Mouse (Mus musculus): Measurements from ENCODE around the gene Lingo2.
"Not testable (repeated sequence)": the region's sequence is repeated elsewhere in the genome, so short reads cannot be mapped to it uniquely, and the experiment has no call there.

Lingo2 gene

DNA sequence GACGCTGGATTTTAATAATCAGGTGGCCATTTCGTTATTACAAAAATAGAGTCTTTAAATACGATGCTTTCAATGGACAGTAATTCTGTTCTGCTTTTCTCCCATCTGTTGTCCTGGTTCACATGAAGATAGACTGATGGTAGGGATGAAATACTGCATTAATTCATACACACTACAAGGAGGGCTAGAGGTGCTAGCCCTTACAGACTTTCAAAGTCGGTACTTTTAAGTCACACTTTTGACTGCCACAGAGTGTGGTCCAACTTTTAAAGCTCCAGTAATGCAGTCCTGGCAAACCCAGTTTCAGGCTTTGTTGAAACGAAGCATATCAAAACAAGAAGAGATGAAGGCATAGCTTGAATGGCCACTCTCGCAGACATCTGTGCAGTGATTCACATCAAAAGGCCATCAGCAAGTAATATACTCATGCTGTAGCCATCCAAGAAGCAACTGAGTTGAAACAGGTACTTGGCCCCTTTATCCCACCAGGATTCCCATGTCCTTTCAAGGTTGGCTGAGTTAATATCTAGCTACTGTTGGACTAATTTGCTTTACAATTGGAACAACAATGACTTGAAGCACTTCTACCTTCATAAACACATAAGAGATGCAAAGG is 872.5 kb downstream of the Lingo2 start:
- DNase-seq: no peak

DNA sequence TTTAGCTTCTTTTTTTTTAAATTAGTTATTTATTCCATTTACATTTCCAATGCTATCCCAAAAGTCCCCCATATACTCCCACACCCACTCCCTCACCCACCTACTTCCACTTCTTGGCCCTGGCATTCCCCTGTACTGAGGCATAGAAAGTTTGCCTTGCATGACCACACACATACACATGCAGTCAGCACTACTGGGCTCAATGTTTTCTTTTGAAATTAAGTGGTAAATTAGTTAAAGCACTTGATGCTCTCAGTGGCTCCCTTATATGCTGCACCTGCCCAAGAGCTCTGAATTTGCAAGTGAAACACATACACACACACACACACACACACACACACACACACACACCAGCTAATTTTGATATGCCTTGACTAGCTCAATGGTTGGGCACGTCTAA is 886.8 kb downstream of the Lingo2 start:
- DNase-seq: not testable (repeated sequence)

DNA sequence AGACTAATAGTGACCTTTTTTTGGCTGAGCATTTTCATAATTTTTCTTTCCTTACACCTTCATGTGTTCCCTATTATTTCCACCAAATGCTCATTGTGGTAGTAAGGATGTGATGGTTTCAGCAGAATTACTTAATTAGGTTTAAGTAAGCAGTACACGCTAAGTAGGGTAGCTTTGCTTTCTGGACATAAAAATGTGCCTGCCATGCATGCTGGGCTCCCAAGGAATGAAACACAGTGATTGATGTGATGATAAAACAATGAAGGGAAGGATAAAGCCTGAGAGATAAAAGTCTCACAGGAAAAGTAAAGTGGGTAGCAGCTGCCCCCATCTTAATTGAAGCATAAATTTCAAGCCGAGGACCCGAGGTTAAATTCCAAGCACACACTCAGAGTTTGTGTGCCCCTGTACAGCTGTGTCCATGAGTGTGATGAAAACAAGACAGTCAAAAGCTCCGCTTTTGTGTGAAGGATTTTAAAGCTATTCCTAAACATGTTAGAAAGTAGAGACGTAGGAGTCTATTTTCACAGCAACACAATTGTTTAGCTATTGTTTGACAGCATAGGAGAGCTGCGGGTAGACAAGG is 898.7 kb downstream of the Lingo2 start:
- no peak for DNase-seq

DNA sequence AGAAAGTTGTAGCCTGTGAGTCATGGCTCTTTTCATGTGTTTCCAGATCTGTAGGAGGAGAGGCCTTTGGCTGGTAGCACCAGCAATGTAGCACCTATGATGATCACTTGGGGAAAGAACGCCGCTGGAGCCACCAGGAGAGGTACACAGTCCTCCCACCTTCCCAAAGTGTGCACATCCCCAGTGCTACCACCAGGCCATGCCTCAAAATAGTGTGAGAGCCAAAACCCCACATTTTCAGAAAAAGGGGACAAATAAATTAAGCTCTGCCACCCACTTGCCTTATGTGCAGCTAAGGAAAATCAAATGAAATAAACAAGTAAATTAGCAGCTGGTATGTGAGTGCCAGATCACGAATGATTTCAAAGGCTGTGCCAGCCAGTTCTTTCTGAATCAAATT is 911.2 kb downstream of the Lingo2 start:
- DNase-seq: no peak

DNA sequence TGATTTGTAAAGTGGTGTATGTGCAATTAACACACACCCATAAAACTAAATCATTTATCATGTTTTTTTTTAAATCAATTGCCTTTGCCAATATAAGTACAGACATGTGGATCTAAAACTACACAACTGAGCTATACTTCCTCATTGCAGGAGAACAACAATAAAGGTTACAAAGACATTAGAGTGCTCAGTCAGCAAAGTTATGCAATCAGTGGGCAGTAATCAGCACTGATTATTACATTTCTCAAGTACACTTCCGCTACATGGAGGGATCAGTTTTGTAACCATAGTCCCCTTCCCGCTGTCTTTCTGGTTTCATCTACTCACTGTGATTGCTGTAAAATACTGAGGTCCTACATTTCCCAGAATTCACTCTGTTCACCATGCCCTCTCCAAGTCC is 912.8 kb downstream of the Lingo2 start:
- DNase-seq: no peak

DNA sequence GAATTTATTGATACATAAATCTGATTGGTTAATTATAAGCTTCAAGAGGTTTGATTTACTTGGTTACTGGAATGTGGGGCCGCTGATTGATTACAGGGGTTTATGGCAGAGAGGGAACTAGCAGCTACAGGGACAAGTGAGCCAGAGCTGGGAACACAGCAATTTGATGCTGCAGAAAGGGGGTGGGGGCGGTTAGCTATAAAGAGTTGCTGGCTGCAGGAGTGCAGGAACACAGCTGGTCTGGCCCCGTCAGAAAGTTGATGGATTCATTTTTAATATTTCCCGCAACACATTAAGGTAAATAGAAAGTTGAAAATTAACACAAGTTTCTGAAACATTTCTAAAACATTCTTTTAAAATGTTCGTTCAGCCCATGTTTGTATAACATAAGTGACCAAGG is 919.5 kb downstream of the Lingo2 start:
- DNase-seq: no peak

DNA sequence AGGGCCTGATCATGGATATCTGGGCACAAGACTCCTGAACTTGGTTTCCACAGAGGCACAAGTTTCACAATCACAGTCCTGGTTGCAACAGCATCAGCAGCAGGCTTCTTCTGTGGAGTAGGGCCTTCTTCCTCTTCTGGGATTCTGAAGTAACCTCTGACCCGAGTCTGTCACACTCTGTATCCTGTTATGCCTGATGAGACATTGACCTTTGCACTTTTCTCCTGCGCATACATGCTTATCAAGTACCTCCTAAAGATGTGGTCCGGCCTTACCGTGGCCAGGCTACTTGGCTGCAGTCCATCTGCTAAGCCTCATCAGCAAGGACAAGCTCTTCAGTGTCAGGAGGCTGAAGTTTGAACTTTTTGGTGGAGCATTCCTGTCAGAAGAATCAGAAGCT is 937.4 kb downstream of the Lingo2 start:
- no peak for DNase-seq

DNA sequence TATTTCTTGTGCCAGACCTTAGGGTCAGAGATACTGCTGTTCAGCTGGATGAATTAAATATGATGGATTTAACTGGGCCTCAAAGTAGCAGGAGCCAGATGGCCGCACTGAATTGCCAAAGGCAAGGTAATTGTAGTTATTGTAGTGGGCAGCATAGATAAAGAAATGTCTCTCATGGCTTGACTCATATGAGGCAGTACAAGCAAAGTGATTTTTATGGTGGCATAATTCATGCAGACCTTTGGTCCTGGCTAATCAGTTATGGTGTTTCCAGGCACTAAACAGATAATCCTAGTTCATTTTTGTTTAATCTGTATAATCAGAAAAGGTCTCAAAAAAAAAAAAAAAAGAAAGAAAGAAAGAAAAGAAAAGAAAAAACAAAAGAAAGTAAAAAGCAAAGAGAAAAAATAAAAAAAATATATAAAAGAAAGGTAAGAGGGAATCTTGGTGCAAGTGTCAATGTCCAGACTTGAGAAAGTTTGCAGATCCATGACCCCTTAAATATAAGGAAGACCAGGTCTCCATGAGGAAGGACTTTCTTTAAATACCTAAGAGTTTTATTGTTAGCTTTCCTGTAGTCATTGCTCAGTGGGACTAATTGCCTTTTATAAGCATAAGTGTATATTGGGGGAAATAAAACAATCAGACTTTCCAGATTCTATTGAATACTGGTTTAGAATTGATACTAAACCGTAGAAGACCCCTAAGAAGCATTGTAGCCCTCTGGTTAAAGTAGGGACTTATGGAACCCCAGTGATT is 959.4 kb downstream of the Lingo2 start:
- no peak for DNase-seq

DNA sequence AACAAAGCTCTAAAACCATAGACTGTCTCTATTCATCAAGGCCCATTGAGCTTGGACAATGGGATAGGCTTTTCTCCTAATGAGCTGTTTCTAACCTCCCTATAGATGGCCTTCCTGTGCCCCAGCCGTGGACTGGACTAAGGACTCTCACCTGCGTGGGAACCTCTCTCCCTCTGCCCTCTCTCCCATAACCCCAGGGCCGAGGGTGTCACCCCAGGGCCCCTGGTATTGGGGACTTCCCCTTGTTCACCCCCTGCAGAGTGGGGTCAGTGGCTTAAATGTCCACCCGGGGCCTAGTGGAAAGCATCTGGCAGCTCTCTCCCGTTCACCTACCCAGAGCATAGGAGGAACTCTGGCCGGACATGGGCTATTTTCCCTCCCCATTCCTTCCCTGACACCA is 965.5 kb downstream of the Lingo2 start:
- DNase-seq: no peak

DNA sequence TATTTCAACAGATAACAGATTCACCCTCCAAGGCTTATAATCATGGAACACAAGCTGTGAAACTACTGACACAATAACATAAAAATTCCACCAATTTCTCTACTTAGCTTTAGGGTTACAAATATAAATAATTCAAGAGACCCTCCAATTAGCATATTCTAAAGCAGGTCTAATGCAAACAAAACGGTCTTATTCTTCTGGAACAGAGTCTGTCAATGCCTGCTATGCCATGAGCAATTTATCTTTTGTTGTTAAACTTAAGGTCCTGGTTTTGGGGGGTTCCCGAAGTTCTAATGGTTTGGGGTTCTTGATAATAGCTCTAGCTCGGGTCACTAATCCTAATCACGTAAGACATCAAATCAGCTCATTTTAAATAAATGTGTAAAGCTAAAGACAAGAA is 988.0 kb downstream of the Lingo2 start:
- no peak for DNase-seq

DNA sequence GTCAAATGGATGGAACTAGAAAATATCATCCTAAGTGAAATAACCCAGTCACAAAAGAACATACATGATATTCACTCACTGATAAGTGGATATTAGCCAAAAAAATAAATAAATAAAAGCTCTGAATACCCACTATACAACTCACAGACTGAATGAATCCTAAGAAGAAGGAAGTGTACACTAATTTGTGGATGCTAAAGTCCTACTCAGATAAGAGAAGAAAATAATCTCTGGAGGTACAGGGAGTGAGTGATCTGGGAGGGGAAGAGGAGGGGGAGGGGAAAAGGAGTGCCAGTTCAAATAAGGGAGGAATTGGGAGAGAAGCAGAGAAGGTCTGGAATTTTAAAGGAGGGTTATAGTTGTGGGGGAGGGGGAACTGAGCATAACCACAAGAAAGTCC is 999.7 kb downstream of the Lingo2 start:
- DNase-seq: no peak

DNA sequence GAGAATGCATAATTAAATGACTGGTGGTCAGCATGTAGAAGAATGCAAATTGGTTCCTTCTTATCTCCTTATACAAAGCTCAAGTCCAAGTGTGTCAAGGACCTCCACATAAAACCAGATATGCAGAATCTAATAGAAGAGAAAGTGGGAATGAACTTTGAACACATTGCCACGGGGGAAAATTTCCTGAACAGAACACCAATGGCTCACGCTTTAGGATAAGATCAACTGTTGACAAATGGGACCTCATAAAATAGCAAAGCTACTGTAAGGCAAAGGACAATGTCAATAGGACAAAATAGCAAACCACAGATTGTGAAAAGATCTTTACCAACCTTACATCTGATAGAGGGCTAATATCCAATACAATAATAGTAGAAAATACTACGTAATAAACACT is 1000.3 kb downstream of the Lingo2 start:
- no peak for DNase-seq

DNA sequence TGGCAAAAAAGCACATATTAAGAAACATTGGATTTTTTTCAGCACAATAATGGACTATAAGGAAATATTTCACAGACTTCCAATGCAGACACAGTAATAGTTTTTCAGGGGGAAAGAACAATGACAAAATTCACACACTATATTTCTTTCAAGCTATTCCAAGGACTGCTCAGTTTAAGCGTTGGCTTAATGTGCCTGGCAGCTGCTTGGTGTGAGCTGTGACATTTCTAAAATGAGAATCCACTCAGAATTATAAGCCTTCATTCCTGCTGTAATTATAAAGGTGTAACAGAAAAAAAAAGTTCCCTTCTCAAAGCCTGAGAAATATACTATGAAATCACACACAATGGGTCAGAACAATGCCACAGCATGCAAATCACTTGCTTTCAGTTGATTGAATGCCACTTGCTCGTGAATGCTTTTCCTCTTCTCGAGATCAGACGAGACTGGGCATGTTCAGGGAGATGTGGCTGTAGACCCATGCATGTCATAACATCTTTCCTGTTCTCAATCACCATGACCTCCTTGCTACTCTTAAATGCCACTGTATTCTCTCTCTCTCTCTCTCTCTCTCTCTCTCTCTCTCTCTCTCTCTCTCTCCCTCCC is 1017.4 kb downstream of the Lingo2 start:
- no peak for DNase-seq

DNA sequence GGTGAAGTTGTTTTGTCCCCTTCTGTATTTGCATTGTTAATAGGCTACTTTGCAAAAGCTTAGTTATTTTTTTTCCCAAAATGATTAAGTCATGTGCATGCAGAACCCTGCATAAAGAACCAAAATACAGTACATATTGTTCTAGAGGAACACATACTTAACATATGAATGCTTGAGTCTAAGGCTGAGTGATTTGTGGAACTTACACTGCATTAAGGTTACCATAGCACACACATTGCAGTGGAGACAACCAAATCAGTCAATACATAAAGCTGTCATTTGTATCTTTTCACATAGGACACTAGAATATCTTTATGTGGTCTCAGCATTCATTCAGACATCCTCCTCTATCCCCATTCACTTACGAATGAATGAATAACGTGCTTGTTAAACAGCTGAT is 1023.8 kb downstream of the Lingo2 start:
- DNase-seq: no peak

DNA sequence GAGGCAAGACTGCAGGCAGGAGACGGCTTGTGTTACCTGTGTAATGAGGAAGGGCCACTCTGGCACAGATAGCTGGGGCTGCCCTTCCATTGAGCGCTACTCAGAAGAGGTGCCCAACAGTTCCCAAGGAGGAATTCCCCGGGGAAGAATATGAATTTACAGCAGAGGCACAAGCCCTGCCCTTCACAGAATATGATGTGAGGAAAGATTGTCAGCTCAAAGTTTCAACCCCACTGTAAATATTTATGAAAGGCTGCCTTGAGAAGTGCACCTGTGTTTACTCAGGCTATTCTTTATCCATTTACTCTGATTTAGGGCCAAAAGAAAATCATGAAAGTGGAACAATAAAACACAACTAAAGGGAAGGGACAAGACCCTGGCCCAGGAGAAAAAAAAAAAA is 1034.1 kb downstream of the Lingo2 start:
- DNase-seq: no peak

DNA sequence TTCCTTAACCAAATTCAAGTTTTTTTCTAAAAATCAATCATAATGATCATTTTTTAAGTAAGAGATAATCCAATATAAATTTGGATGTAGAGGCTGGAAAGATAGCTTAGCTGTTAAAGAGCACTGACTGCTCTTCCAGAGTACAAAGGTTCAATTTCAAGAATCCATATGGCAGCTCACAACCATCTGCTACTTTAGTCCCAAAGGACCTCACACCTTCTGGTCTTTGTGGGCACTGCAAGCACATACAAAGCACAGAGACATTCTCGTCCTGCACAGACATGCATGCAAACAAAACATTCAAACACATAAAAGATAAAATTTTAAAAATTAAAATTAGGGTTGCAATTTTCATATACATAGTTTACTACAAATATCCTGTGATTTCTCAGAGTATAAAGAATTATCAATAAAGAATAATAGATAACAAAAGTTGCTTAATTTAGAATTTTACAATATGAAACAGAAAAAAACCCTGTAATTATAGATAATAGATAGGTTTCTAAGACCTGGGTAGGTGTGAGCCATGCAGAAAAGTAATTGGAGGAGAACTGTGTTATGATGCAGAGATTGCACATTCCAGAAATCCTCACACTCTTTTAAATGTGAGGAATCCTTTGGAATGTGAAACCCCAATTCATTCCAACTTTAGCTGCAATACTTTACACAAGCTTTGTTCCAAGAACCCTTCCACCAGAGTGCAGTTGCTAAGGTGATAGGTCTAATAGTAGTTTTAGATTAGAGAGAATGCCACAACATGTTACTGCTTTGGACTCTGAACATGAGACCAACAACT is 1053.6 kb downstream of the Lingo2 start:
- DNase-seq: no peak

DNA sequence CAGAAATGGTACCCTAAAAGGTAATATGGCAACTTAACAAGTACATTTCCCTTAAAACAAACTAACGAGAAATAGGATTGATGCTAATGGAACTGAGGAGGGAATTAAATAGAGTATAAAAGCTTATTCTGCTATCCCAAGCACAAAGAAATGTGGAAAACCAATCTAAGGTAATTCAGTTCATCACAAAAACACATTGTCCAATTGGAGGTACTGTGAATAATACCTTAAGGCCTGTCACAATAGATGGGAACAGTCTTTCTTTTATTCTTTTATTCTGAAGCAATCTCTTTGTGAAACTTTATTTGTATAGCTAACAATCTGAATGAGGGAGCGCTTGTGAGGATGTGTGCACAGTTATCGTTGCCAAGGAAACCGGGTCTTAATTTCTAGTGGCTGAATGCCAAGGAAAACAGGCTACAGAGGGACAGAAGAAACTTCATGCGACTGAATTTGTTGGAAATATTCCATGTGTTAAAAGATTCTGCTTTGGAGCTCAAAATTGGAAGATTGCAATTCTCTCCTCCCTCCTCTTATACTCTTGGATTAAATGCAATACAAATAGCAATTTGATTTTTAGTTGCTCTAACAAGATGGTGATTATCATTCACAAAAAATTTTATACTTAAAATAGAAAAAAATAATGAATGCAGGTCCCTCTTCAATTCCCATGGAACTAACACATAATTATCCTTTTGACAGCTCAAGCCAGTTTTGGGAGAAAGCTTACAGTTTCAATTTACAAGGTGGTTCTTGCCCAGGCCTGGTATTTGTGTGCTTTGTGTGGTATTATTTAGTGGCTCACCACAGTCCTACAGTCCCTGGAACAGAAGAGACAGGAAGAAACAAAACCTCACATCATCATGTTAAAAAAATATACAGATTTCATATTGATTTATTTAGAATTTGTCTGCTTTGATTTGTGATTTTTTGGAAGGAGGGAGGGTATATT is 1065.7 kb downstream of the Lingo2 start:
- DNase-seq: no peak

DNA sequence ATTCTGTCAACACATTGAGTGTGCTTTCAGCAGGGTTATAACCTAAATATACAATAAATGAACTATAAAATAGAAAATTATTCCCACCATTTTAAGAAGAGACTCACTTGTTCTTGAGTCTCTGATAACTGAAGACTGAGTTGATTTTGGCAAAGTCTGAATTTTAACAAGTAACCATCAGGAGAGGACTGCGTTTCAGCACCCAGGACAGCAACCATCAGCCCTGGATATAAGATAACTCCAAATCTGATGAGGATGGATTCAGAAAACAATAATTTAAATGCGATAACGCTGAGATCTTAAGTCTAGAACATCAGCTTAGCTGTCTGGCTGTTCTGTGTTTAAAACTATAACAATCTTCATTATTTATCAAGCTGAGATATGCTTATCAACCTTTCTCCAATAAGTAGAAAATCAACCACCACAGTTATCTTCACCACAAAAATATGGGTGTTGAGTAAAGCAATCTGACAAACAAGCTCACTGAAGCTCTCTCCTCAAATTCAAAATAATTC is 1066.5 kb downstream of the Lingo2 start:
- DNase-seq: no peak

DNA sequence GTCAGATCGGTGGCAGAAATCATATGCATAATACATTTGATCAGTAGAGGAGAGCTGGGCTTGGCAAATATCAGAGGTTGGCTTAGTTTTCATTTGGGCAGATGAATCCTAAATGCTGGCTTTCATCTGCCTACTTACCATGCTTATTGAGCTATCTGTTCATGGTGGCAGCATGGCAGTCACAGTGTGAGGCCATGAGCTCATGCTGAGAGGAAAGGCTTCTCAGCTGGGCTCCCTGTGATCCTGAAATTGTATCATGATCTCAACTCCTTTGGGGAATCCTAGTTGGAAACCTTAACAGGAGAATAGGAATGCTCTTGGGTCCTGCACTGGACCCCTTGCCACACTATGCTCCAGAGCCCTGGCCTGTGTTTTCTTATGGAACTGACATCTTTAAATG is 1105.0 kb downstream of the Lingo2 start:
- no peak for DNase-seq

DNA sequence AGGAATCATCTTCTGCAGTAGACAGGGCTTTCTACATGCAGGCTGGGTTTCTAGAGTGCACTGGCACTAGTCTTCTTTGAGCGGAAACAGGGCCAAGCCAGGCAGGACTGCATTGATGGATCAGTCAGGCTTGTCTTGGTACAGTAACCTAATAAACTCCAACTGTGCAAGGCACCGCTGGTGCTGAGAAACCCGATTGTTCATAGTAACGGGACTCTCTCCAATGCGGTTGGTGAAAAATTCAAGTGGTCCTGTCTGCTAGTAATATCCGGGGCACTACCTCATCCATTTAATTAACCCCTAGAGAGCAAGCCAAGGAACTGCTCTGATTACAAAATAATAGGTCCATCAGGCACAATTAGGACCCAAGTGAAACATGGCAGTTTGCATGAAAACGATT is 1106.4 kb downstream of the Lingo2 start:
- no peak for DNase-seq

DNA sequence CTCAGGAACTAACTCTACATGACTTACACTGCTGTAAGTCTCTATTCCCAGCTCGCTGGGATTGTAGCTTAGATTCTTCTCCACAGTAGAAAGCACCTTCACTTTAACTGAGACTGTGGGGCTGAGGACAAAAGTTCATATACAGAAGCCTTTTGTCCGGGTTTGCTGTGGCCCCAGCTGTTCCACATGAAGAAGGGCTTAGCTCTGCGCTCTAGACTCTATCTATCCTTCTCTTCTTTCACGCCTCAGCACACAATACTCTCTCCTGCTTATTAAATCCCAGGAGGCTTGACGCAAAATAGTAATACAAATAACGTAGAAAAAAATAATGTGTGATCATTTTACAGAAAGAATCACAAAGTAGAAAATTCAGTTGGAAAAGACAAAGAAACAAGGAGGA is 1107.0 kb downstream of the Lingo2 start:
- DNase-seq: no peak

DNA sequence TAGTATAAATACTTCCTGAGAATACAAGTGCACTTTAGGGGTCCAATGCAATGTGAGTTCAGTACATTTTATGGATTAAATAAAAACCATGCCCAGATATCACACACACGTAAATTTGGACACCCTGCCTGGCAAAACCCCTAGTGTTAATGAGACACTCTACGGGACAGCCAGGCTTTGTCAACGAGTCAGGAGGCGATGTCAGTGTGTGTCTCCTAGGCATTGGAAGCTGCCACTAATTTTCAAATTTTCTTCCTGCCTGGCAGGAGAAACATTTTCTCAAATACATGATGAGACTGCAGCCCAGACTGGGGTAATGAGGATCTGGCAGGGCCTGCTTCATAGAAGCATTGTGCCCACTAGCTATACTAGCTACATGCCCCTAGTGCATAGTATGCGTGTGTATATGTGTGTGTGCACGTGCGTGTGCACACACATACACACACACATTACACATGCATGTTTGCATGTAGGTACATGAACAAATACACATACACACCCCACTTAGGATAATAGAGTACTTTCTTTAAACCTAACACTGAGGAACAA is 1128.2 kb downstream of the Lingo2 start:
- no peak for DNase-seq

Measured in cerebellum, adult 8-10 months (tissue).